Mouse (Mus musculus) E14TG2a.4 (cell line): Measurements from ENCODE around the gene Ntn1.

Experiments used
- H3K27me3 ChIP-seq: 2 replicates; pipeline ENCODE4 v1.6.1; 2014; ENCODE audit warnings: low read length, control low read depth; ENCODE audit not compliant: insufficient read depth
- H3K36me3 ChIP-seq: 2 replicates; pipeline ENCODE4 v1.6.1; 2014; ENCODE audit warnings: low read length, control low read depth; ENCODE audit not compliant: insufficient read depth
- H3K4me1 ChIP-seq: replicated peaks from 2 replicates; pipeline ENCODE4 v1.6.1; 2014; ENCODE audit warnings: low read depth, low read length, control low read depth
- H3K4me3 ChIP-seq: replicated peaks from 2 replicates; pipeline ENCODE4 v1.5.1; 2014; ENCODE audit warnings: mild to moderate bottlenecking, low read length
- H3K9me3 ChIP-seq: 2 replicates; pipeline ENCODE4 v1.6.1; 2014; ENCODE audit warnings: low read length, control low read depth
- CTCF ChIP-seq: conservative IDR thresholded peaks from 2 replicates; pipeline ENCODE4 v1.5.1; 2014; ENCODE audit warnings: low read length
- NANOG ChIP-seq: IDR thresholded peaks from 2 replicates; pipeline ENCODE4 v1.6.1; 2014; ENCODE audit warnings: borderline replicate concordance, low read length, mixed read lengths
- POU5F1 ChIP-seq: IDR thresholded peaks from 2 replicates; pipeline ENCODE4 v1.6.1; 2014; ENCODE audit warnings: low read length, borderline replicate concordance

Ntn1 gene

DNA sequence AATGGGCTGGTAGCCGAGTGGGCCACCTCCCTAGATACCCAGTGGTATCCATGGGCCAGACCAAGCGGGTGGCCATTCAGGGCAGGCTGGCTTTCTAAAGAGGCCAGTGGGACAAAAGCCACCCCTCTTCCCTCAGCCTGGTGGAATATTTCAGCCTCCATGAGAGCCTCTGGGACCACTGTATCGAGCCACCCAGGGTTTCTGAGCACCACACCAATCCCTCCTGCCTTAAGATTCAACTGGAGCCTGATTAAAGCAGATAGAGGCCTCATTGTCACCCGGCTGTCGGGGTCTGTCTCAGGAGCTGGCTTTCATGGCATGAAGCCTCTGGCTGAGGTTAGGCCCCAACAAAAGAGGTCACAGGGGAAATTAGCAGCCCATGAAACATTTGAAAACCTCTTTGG, 174.0 kb downstream of the Ntn1 start:
- H3K4me3 ChIP-seq, result no peak overlapping the region
- peaks cover 74% of the 10 kb centered on the region for H3K36me3 ChIP-seq
- TF ChIP-seq CTCF (no peak), NANOG (no peak), POU5F1 (no peak)
- H3K4me1 ChIP-seq, result peaks cover 2% of the 10 kb centered on the region; the same call in 1 of the 2 replicates
- H3K9me3 ChIP-seq, result no peaks in the 10 kb centered on the region
- no peaks in the 10 kb centered on the region for H3K27me3 ChIP-seq

DNA sequence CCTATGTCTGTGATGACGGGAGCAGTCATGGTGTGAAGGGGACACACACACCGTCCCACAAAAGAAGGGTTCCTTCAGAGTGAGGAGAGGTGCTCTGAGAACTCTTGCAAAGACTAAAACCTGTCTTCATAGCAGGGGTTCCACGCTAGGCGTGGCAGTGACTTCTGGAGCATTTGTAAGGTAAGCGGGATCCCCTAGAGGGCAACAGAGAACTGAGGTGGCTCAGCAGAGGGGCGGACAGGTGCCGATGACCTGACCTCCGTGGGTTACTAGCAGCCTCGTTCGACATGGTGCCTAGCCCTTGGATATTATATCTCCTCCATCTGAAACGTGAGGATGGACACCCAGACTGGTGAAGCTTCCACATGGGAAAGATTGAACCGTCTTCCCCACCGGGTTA, 177.5 kb downstream of the Ntn1 start:
- no peak for TF ChIP-seq NANOG
- TF ChIP-seq POU5F1, result no peak
- TF ChIP-seq CTCF, result no peak
- H3K36me3 ChIP-seq, result peaks cover 80% of the 10 kb centered on the region
- no peaks in the 10 kb centered on the region for H3K27me3 ChIP-seq
- H3K4me1 ChIP-seq, result peaks cover 15% of the 10 kb centered on the region; the same call in 1 of the 2 replicates
- no peaks in the 10 kb centered on the region for H3K9me3 ChIP-seq
- H3K4me3 ChIP-seq, result no peak overlapping the region

DNA sequence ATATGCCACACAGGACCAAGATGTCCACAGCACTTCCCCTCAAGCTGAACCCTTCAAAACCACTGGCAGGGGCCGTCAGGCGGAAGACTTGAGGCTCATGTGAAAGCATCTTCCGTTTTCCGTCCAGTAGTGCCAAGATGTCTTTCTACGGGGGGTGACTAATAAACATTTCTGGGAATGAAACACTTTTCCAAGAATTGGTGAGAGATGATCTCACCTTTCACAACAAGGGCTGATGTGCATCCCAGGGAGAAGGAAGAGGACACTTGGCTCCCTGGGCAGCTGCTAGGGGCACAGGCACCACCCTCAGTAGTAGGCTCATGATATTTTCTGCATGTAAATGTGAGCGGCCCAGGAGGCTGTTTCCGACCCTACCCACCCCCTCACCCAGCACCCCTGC, 178.4 kb downstream of the Ntn1 start:
- H3K27me3 ChIP-seq, result no peaks in the 10 kb centered on the region
- H3K36me3 ChIP-seq, result peaks cover 72% of the 10 kb centered on the region
- H3K9me3 ChIP-seq, result no peaks in the 10 kb centered on the region
- peaks cover 21% of the 10 kb centered on the region for H3K4me1 ChIP-seq
- TF ChIP-seq NANOG (no peak), POU5F1 (no peak), CTCF (no peak)
- no peak overlapping the region for H3K4me3 ChIP-seq

DNA sequence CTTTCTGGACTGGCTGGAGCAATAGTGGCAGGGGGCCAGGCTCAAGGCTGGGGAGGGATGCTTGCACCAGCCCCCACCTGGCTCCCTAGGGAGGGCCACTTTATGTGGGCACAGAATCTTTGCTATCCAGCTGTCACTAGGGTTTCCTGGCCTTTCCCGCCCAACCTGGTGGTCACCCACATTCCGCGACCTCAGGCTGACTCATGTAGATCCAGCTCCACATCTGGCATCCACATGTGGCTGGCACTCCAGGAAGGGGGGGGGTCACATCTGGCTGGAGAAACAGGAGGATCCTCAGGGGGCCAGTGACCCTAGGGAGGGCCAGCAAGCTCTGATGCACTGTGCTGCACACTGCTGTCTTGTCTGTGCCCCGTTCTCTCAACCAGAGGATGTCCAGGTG, 179.9 kb downstream of the Ntn1 start:
- H3K27me3 ChIP-seq, result no peaks in the 10 kb centered on the region
- no peak for TF ChIP-seq CTCF
- TF ChIP-seq POU5F1, result no peak
- TF ChIP-seq NANOG, result no peak
- no peak overlapping the region for H3K4me3 ChIP-seq
- H3K4me1 ChIP-seq, result peaks cover 36% of the 10 kb centered on the region
- no peaks in the 10 kb centered on the region for H3K9me3 ChIP-seq
- peaks cover 66% of the 10 kb centered on the region for H3K36me3 ChIP-seq

DNA sequence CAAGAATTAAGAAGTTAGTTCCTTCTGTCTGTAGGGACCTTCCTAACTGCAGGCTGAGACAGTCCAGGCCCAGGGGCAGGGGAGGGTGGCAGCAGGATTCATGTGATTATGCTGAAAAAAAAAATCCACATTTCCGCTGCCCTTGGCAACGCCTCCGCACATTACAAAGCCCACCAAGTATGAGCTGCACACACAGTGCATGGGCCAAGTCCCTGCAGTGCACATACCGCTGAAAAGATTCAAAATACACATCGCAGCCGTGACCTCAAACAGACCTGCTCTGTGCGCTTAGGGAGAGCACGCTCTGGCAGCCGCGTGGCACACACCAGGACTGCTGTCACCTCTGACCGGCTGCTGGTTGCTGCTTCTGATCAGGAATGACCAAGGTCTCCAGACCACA, 184.6 kb downstream of the Ntn1 start:
- Histone ChIP-seq H3K36me3 (peaks cover 51% of the 10 kb centered on the region), H3K4me3 (no peak overlapping the region), H3K9me3 (no peaks in the 10 kb centered on the region), H3K27me3 (0 out of 2 replicates have a peak, but pooled peaks cover 6% of the 10 kb centered on the region), H3K4me1 (peaks cover 74% of the 10 kb centered on the region)
- TF ChIP-seq CTCF (no peak), NANOG (no peak), POU5F1 (no peak)

DNA sequence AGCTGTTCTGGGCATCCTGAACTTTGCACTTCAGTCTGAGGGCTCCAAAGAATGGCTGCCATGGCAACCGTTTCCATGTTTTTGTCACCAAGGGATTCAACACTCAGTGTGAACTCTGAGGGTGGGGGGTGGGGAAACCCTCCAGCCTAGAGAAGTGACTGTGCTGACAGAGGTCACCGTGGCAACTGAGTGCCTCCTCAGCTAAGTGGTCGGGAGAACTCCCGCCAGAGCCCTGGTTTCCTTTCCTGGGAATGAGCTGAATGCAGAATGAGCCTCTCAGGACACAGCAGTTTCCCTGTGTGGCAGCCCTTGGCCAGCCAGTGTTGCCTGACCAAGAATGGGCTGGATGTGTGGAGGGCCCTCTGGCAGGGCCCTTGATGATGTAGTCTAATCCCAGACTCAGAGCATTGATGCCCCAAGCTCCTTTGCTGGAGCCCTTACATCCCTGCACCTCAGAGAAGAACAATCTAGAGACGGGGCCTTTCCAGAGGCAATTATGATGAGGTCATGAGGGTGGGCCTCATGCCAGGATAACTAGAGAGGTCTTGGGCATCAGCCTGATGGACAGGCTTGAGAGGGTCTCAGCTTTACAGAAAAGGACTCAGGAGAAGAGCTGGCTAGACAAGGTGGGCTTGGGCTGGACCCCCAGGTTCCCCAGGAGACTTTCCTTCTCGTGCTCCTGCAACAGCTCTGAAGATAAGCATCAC, 185.3 kb downstream of the Ntn1 start:
- peaks cover 74% of the 10 kb centered on the region for H3K4me1 ChIP-seq
- no peak overlapping the region for H3K4me3 ChIP-seq
- H3K36me3 ChIP-seq, result peaks cover 51% of the 10 kb centered on the region
- 0 out of 2 replicates have a peak, but pooled peaks cover 6% of the 10 kb centered on the region for H3K27me3 ChIP-seq
- no peaks in the 10 kb centered on the region for H3K9me3 ChIP-seq
- no peak for TF ChIP-seq NANOG
- no peak for TF ChIP-seq CTCF
- no peak for TF ChIP-seq POU5F1

DNA sequence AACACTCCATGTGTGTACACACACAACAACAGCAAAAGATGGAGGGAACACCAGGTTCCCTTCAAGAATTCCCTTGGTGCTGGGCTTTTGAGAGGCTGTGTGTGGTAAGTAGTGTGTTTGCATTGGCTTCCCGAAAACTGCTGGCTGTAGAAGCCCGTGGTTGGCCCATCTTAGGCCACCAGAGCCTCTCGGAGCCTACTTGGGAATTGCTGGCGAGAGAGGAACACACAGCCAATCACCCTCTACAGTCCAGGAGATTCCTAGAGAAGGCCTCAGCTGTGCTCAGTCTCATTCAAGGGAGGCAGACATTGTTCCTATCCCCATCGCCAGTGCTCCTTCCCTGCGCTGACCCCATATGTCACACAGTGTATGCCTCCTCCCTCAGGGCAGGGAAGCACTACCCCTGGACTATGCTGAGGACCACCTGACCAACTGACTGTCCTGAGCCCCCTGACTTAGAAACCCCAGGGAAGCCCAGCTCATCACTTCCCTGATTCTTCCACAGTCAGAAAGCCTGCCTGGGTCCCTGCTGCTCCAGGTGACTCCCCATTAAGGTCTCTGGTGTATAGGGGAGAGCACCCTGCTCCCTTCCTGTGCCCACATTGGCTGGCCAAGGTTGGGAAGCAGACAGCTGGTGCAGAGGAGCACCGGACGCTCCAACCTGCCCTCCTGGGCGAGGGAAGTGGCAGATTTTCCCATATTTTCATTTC, 186.0 kb downstream of the Ntn1 start:
- Histone ChIP-seq H3K4me3 (no peak overlapping the region), H3K4me1 (peaks cover 74% of the 10 kb centered on the region), H3K9me3 (no peaks in the 10 kb centered on the region), H3K27me3 (0 out of 2 replicates have a peak, but pooled peaks cover 6% of the 10 kb centered on the region), H3K36me3 (peaks cover 51% of the 10 kb centered on the region)
- TF ChIP-seq POU5F1, result no peak
- TF ChIP-seq NANOG, result no peak
- no peak for TF ChIP-seq CTCF

DNA sequence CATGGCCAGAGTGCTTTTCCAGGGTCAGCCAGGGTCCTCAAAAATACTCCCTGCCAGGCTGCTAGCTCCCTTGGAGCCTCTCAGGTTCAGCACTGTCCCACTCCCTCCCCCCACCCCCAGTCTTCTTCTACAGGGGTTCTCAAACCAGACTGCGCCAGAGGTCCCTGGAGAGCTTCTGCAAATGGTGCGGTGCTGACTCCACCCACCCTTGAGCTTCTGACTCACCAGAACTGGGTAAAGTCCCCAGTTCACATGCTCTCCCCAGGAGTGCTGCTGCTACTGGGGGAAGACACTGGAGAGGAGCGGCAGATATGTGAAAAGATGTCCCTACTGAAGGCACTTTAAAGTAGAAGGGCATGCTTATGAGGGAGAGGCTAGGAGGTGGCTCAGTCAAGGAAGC, 186.7 kb downstream of the Ntn1 start:
- H3K9me3 ChIP-seq, result no peaks in the 10 kb centered on the region
- TF ChIP-seq CTCF (no peak), NANOG (no peak), POU5F1 (no peak)
- peaks cover 53% of the 10 kb centered on the region for H3K36me3 ChIP-seq
- 0 out of 2 replicates have a peak, but pooled peaks cover 6% of the 10 kb centered on the region for H3K27me3 ChIP-seq
- H3K4me3 ChIP-seq, result no peak overlapping the region
- peaks cover 68% of the 10 kb centered on the region for H3K4me1 ChIP-seq
